Mouse (Mus musculus): ENCODE results near the gene Btbd35f1.
"Not testable (repeated sequence)": the region's sequence is repeated elsewhere in the genome, so short reads cannot be mapped to it uniquely, and the experiment has no call there.

Btbd35f1 gene

DNA sequence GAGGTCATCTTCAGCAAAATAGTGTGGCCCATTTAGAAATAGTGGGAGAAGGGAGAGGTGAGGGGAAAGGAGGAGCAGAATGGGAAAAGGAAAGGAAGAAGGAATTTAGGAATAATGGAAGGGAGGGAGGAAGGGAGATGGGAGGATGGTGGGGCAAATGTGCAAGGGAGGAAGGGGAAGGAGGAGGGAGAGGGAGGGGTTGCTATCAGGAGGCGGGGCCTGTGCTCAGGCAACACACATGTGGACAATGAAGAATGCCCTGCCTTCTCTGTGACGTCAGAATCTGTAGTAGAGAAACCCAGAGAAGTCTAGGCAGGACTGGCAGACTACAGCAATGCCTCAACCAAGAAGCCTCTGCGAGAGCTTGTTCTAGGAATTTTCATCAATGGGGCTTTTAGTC is at the start of gene Btbd35f1:
TSS of gene Btbd35f1 (plus strand) at position 301 of the 400 bp plus-strand sequence.
- not testable (repeated sequence) for DNase-seq

DNA sequence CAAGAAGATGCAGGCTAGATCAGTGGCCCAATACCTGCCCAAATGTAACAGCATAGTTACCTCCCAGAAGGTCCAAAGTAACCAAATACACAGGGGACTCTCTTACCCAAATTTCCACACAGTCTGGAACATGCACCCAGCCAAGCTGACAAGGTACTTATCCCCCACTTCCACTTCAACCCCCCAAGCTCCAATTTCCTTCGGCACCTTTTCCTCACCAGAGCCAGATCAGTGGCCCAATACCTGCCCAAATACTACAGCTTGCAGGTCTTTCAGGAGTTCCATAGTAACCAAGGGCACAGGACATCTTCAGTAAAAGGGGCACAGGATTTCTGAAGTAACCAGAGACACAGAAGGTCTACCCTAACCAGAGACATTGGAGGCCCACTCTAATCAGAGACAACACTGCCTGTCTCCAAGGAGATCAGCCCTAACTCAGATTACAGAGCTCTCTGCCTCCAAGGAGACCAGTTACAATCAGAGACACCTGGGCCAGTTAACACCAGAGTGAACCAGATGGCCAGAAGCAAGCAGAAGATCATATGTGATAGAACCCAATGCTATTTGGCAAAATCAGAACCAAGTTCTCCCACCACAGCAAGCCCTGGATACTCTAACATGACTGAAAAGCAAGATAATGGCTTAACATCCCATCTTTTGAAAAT is 31.2 kb downstream of the Btbd35f1 start:
- DNase-seq: not testable (repeated sequence)

DNA sequence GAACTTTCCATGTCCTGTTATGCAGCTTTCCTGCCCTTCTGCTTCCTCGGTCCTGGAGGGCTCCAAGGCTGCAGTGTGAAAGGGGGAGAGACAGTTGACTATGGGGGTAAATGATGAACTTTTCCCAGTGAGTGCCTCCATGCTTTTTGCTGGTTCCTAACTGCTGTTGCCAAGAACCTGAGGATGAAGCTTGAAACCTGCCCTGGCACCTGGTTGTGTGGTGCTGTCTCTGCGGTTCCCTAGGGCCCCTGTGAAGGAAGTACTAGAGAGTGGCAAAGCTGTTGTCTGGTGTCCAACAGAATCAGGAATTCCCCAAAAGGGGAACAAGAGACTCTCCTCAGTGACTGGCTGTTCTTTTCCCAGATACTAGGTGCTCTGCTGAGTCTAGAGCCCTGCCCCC is 41.2 kb downstream of the Btbd35f1 start:
- not testable (repeated sequence) for DNase-seq

DNA sequence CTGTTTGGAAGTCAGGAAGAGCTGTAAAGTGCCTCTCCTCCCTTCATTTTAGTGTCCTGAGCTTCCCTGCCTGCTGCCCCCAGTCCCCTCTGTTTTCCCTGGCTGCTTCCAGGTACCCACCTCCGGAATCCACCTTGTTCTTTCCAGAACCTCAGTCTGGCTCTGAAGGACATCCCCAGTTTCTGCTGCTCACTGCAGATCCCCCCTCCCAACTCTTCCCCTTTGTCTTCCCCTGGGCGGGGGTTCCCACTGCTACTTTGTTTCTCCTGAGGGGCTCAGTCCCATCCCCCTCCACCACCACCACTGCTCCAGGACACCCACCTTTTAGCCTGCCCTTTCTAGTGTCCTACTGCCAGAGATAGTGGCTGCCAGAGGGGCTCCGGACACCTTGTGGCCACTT is 41.6 kb downstream of the Btbd35f1 start:
- not testable (repeated sequence) for DNase-seq
